Comparison of ENCODE assay signal across 15 mouse cellular contexts in genomic region chr8:107491831-107492230, GRCm38 (mm10). TPM values are rescaled to one million over a fixed set of nuclear protein-coding genes. Genes with fewer than 3 reads are reported as not detected.
DNase-seq lines count a peak whose midpoint lies in the region; ATAC-seq and TF ChIP-seq lines count a peak whose summit lies in the region.
"Had no signal": no experiment of that assay in that cellular context is flagged by ENCODE, and none has a peak within 500 bp of the region (broad histone marks: within the 10 kb centered on the region; RNA-seq: fewer than 3 reads in every experiment).

No protein-coding gene starts in this region.

- TF ChIP-seq POLR2A in embryonic fibroblast, embryonic 13.5 days (IDR thresholded peaks at IDR 0.05; ENCODE audit: low read depth, low read length): no peak

- H3K36me3 ChIP-seq in heart, embryonic 10.5 days: 0 out of 2 replicates have a peak, but pooled peaks cover 5% of the 10 kb centered on the region
- H3K36me3 ChIP-seq in lung, postnatal 0 days (ENCODE audit: insufficient read depth, low read length): no peaks in the 10 kb centered on the region
- H3K36me3 ChIP-seq in stomach, embryonic 15.5 days: no peaks in the 10 kb centered on the region
- H3K36me3 ChIP-seq: forebrain, embryonic 15.5 days had no signal

- H3K4me2 ChIP-seq in lung, postnatal 0 days (replicated peaks; ENCODE audit: low read depth, low read length): no peak overlapping the region
- no peak overlapping the region for H3K4me2 ChIP-seq in stomach, embryonic 15.5 days
- H3K4me2 ChIP-seq: forebrain, embryonic 15.5 days; midbrain, embryonic 11.5 days had no signal

- no peak for DNase-seq in heart, embryonic 10.5 days (ENCODE audit: low spot score)
- DNase-seq in heart, adult 18-20 months: no peak
- DNase-seq in lung, postnatal 0 days (ENCODE audit: low spot score): no peak
- DNase-seq in lung, postnatal 25 days (ENCODE audit: low spot score): no peak
- DNase-seq in spleen, postnatal 4 days (ENCODE audit: low spot score in 2 of 2): no peak
- DNase-seq: adrenal gland, adult 2 months; B cell, adult 2 months; cerebellum, adult 11 months; cerebellum, postnatal 25 days had no signal

- no peak overlapping the region for H3K4me3 ChIP-seq in heart, embryonic 10.5 days
- no peak overlapping the region for H3K4me3 ChIP-seq in lung, postnatal 0 days (ENCODE audit: low read depth, low read length)
- H3K4me3 ChIP-seq in embryonic fibroblast, embryonic 13.5 days (ENCODE audit: insufficient read depth, low read length): no peak overlapping the region
- H3K4me3 ChIP-seq in stomach, embryonic 15.5 days (replicated peaks): no peak overlapping the region
- H3K4me3 ChIP-seq: forebrain, embryonic 15.5 days; myocyte had no signal

- H3K9me3 ChIP-seq in heart, embryonic 10.5 days: no peaks in the 10 kb centered on the region
- no peaks in the 10 kb centered on the region for H3K9me3 ChIP-seq in lung, postnatal 0 days (ENCODE audit: low read length)
- no peaks in the 10 kb centered on the region for H3K9me3 ChIP-seq in stomach, embryonic 15.5 days
- H3K9me3 ChIP-seq: forebrain, embryonic 15.5 days had no signal

- H3K27ac ChIP-seq in heart, embryonic 10.5 days: peak overlapping the region; percentile 31; the same call in 1 of the 2 replicates
- no peak overlapping the region for H3K27ac ChIP-seq in lung, postnatal 0 days (ENCODE audit: low read length)
- peak overlapping the region; percentile 80 for H3K27ac ChIP-seq in embryonic fibroblast, embryonic 13.5 days (ENCODE audit: insufficient read depth, low read length)
- H3K27ac ChIP-seq in stomach, embryonic 15.5 days: peak overlapping the region; percentile 18; the same call in 1 of the 2 replicates
- H3K27ac ChIP-seq: forebrain, embryonic 15.5 days had no signal

- TF ChIP-seq CTCF in lung, postnatal 0 days (IDR thresholded peaks at IDR 0.05): peak; percentile 43
- no peak for TF ChIP-seq CTCF in embryonic fibroblast, embryonic 13.5 days (IDR thresholded peaks at IDR 0.05; ENCODE audit: borderline replicate concordance, insufficient read depth, low read length)

- peaks cover 37% of the 10 kb centered on the region for H3K4me1 ChIP-seq in heart, embryonic 10.5 days
- peaks cover 14% of the 10 kb centered on the region; the same call in 1 of the 2 replicates for H3K4me1 ChIP-seq in lung, postnatal 0 days (ENCODE audit: insufficient read depth, low read depth, low read length)
- peaks cover 23% of the 10 kb centered on the region for H3K4me1 ChIP-seq in embryonic fibroblast, embryonic 13.5 days (ENCODE audit: control insufficient read depth, insufficient read depth, low read length)
- peaks cover 25% of the 10 kb centered on the region for H3K4me1 ChIP-seq in stomach, embryonic 15.5 days

- TF ChIP-seq EP300 in lung, postnatal 0 days (IDR thresholded peaks at IDR 0.05): no peak

- no peaks in the 10 kb centered on the region for H3K27me3 ChIP-seq in heart, embryonic 10.5 days (ENCODE audit: insufficient read depth, poor library complexity, severe bottlenecking)
- H3K27me3 ChIP-seq in lung, postnatal 0 days (replicated peaks; ENCODE audit: insufficient read depth, low read length): no peaks in the 10 kb centered on the region
- H3K27me3 ChIP-seq in stomach, embryonic 15.5 days (replicated peaks): no peaks in the 10 kb centered on the region
- H3K27me3 ChIP-seq: forebrain, embryonic 15.5 days had no signal

- no peak overlapping the region for H3K9ac ChIP-seq in lung, postnatal 0 days (replicated peaks; ENCODE audit: low read depth)
- H3K9ac ChIP-seq in stomach, embryonic 15.5 days: no peak overlapping the region
- H3K9ac ChIP-seq: forebrain, embryonic 15.5 days had no signal

- no peak for ATAC-seq in lung, postnatal 0 days
- ATAC-seq in stomach, embryonic 15.5 days (ENCODE audit: insufficient read depth, low FRiP score, low read depth): no peak
- no peak for ATAC-seq in inflammation-experienced regulatory T-cells, adult 6 months
- ATAC-seq: forebrain, embryonic 15.5 days had no signal

RNA-seq across cellular contexts. Expression of gene Wwp2, which starts 55.7 kb away (rescaled TPM):
- 38.9 and 46.4 TPM in 2 replicates for polyA plus RNA-seq in heart, embryonic 10.5 days (2016; fragmentation: Nextera tagmentation; extraction: Ambion mirVana)
- total RNA-seq in heart, adult 18-20 months (2021): 10 to 100 TPM; 22.5 to 25.8 TPM
- 27.3 and 28.1 TPM in 2 replicates for polyA plus RNA-seq in lung, postnatal 0 days (2015; fragmentation: Nextera tagmentation; extraction: Ambion mirVana)
- 43.0 and 43.7 TPM in 2 replicates for polyA plus RNA-seq in embryonic fibroblast, embryonic 13.5 days (2011; ENCODE audit: insufficient read length, low read depth, missing spikeins)
- 33.2 and 36.5 TPM in 2 replicates for polyA plus RNA-seq in stomach, embryonic 15.5 days (2015; fragmentation: Nextera tagmentation; extraction: Ambion mirVana)
- polyA plus RNA-seq in inflammation-experienced regulatory T-cells, adult 6 months (2017; shearing (Covaris generic)): 100 to 1,000 TPM in 2 of 3 experiments, 10 to 100 TPM in 1; 95.1 to 126 (median 115) TPM
